Comparison of ENCODE assay signal across 1 mouse cellular context in the genomic region with DNA sequence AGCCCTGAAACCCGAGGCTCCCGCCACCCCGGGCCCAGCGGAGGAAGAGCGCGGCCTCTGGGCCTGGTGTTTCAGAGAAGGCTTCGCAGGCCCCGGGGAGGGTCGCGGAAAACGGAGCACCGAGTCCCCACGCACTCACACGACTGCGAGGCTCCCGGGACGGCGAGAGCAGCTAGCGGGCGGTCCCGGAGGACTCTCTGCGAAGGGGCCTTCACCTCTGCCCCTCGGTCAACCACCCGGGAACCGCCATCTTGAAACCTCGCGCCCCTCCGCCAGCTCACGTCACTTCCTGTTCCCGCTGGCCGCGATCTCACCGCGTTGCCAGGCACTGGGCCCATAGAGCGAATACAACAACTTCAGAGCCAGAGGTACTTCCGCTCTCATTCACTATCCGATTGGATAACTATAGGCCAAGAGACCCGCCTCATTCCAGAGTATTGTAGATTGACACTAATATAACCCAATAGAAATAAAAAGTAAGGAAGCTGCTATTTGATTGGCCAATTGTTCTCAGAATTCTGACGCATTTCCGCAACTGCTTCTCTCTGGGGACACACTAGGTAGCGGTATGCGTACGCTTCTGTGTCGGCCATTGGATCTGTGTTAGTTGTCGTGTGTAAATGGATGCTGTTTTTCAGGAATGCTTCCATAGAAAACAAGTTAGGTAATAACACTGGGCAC.
TF ChIP-seq lines count a peak whose summit lies in the region.

A gene (minus strand): TSS at position 353 of the 681 bp plus-strand sequence.

TF ChIP-seq in MEL, 35 proteins besides CTCF, POLR2A, EP300 and RAD21 (continued from another document):
- no peak for TF ChIP-seq GATA1 (IDR thresholded peaks at IDR 0.05; ENCODE audit: low read depth, low read length)
